In the genomic region with DNA sequence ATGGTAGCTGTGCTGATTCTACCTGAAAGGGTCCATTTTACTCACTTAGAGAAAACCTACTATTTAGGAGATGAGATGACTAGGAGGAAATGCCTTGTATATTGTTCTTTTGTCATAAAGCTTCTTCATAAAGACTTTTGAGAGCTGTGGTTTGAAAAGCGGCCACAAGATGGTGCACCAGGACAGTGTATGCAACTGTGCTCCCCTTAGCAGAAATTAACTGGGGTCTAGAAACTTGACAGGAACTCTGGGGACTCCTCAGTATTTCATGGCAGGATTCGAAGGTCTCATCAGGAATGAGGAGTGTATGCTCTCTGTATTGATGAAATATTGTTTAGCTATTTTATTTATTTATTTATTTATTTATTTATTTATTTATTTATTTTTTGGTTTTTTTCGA, we compare ENCODE assay signal across 8 mouse cellular contexts.
DNase-seq lines count a peak whose midpoint lies in the region; ATAC-seq and TF ChIP-seq lines count a peak whose summit lies in the region.

No protein-coding gene starts in this region.

- no peak overlapping the region for H3K4me3 ChIP-seq in embryonic fibroblast, embryonic 13.5 days (ENCODE audit: insufficient read depth, low read length)
- no peak overlapping the region for H3K4me3 ChIP-seq in midbrain, embryonic 11.5 days (ENCODE audit: low read depth, low read length)

- no peak for TF ChIP-seq POLR2A in embryonic fibroblast, embryonic 13.5 days (IDR thresholded peaks at IDR 0.05; ENCODE audit: low read depth, low read length)

- H3K4me1 ChIP-seq in embryonic fibroblast, embryonic 13.5 days (ENCODE audit: control insufficient read depth, insufficient read depth, low read length) = no peaks in the 10 kb centered on the region
- no peaks in the 10 kb centered on the region for H3K4me1 ChIP-seq in midbrain, embryonic 11.5 days (ENCODE audit: control insufficient read depth, insufficient read depth, low read length)

- H3K4me2 ChIP-seq in midbrain, embryonic 11.5 days = no peak overlapping the region

- H3K36me3 ChIP-seq in midbrain, embryonic 11.5 days (ENCODE audit: control insufficient read depth, insufficient read depth, low read length) = no peaks in the 10 kb centered on the region

- H3K27me3 ChIP-seq in midbrain, embryonic 11.5 days (ENCODE audit: control insufficient read depth, insufficient read depth, low read length) = no peaks in the 10 kb centered on the region

- intact Hi-C loops in heart, postnatal 25 days (cut with DNase I) = loop anchor here (1.0 to 2.0 kb wide), 2 partner anchors 130 to 461 kb away; no protein-coding TSS in a partner anchor
- intact Hi-C loops in left cerebral cortex, postnatal 14 days (cut with DNase I) = loop anchor here (1.0 kb wide), 1 partner anchor 460 kb away; no protein-coding TSS in a partner anchor

- WGBS in midbrain, embryonic 11.5 days = 43% methylated on average over 3 of the region's 3 CpGs

- H3K9me3 ChIP-seq in midbrain, embryonic 11.5 days (ENCODE audit: control insufficient read depth, low read length) = no peaks in the 10 kb centered on the region

- peak; percentile 35; the same call in 1 of the 2 replicates for TF ChIP-seq CTCF in embryonic fibroblast, embryonic 13.5 days (IDR thresholded peaks at IDR 0.05; ENCODE audit: borderline replicate concordance, insufficient read depth, low read length)

- H3K9ac ChIP-seq in midbrain, embryonic 11.5 days (ENCODE audit: low read length) = no peak overlapping the region

- peak; percentile 55; the same call in 1 of the 2 replicates for ATAC-seq in midbrain, embryonic 11.5 days (ENCODE audit: low FRiP score)

- H3K27ac ChIP-seq in embryonic fibroblast, embryonic 13.5 days (ENCODE audit: insufficient read depth, low read length) = no peak overlapping the region
- H3K27ac ChIP-seq in midbrain, embryonic 11.5 days (ENCODE audit: low read depth, low read length) = no peak overlapping the region

- DNase-seq in heart, adult 9 months (ENCODE audit: low spot score in 2 of 2) = peak; percentile 1 to 28
- no peak for DNase-seq in heart, postnatal 25 days (ENCODE audit: low spot score)
- DNase-seq in adrenal gland, postnatal 25 days = peak; percentile 59
- peak; percentile 81 for DNase-seq in induced T-regulatory cell, adult 2 months (ENCODE audit: low read depth)
- DNase-seq in left cerebral cortex, postnatal 14 days (ENCODE audit: low spot score in 2 of 2) = peak; percentile 68 to 77
- peak; percentile 98 for DNase-seq in midbrain, embryonic 11.5 days (ENCODE audit: low spot score, missing footprints)
- DNase-seq in spleen, adult 18-20 months = peak; percentile 33 to 72
